Mouse (Mus musculus): ENCODE results near the gene Hoxb9. TPM values are rescaled to one million over a fixed set of nuclear protein-coding genes. Genes with fewer than 3 reads are reported as not detected.

Hoxb9 gene
- polyA plus RNA-seq, 1 experiment, result not detected

GRCm38 (mm10) chr11:96325747-96326212 lies 54.5 kb downstream of the Hoxb9 start:
- no peaks in the 10 kb centered on the region for H3K4me1 ChIP-seq (ENCODE audit: control insufficient read depth, insufficient read depth, low read length)
- H3K27ac ChIP-seq (ENCODE audit: insufficient read depth, low read depth, low read length), result no peak overlapping the region
- no peak for TF ChIP-seq CTCF (IDR thresholded peaks at IDR 0.05; ENCODE audit: insufficient read depth, low read depth, low read length)
- no peak for TF ChIP-seq POLR2A (IDR thresholded peaks at IDR 0.05; ENCODE audit: insufficient read depth, low read depth, low read length)
- no peak overlapping the region for H3K4me3 ChIP-seq (ENCODE audit: insufficient read depth, low read depth, low read length)
- 8% methylated on average over 22 of the region's 22 CpGs for WGBS

Other genes with a start within 250 kb of the Hoxb9 start
- not detected in 2 replicates for gene Gip, start 246.9 kb upstream of the Hoxb9 start, polyA plus RNA-seq (2012; ENCODE audit: insufficient read depth, insufficient read length, low replicate concordance, missing spikeins)
- not detected in 2 replicates for gene Snf8, start 236.6 kb upstream of the Hoxb9 start, polyA plus RNA-seq (2012; ENCODE audit: insufficient read depth, insufficient read length, low replicate concordance, missing spikeins)
- gene Ube2z, start 206.1 kb upstream of the Hoxb9 start, polyA plus RNA-seq (2012; ENCODE audit: insufficient read depth, insufficient read length, low replicate concordance, missing spikeins), result not detected in 2 replicates
- not detected in 2 replicates for gene Atp5g1, start 195.8 kb upstream of the Hoxb9 start, polyA plus RNA-seq (2012; ENCODE audit: insufficient read depth, insufficient read length, low replicate concordance, missing spikeins)
- not detected in 2 replicates for gene Calcoco2, start 159.5 kb upstream of the Hoxb9 start, polyA plus RNA-seq (2012; ENCODE audit: insufficient read depth, insufficient read length, low replicate concordance, missing spikeins)
- gene Ttll6, start 137.7 kb upstream of the Hoxb9 start, polyA plus RNA-seq (2012; ENCODE audit: insufficient read depth, insufficient read length, low replicate concordance, missing spikeins), result not detected in 2 replicates
- gene Hoxb13, start 77.1 kb upstream of the Hoxb9 start, polyA plus RNA-seq (2012; ENCODE audit: insufficient read depth, insufficient read length, low replicate concordance, missing spikeins), result not detected in 2 replicates
- gene Hoxb8, start 10.4 kb downstream of the Hoxb9 start, polyA plus RNA-seq (2012; ENCODE audit: insufficient read depth, insufficient read length, low replicate concordance, missing spikeins), result not detected in 2 replicates
- gene Hoxb7, start 15.2 kb downstream of the Hoxb9 start, polyA plus RNA-seq (2012; ENCODE audit: insufficient read depth, insufficient read length, low replicate concordance, missing spikeins), result not detected in 2 replicates
- gene Hoxb6, start 21.0 kb downstream of the Hoxb9 start, polyA plus RNA-seq (2012; ENCODE audit: insufficient read depth, insufficient read length, low replicate concordance, missing spikeins), result not detected in 2 replicates
- not detected in 2 replicates for gene Hoxb5, start 31.9 kb downstream of the Hoxb9 start, polyA plus RNA-seq (2012; ENCODE audit: insufficient read depth, insufficient read length, low replicate concordance, missing spikeins)
- not detected in 2 replicates for gene Hoxb4, start 46.8 kb downstream of the Hoxb9 start, polyA plus RNA-seq (2012; ENCODE audit: insufficient read depth, insufficient read length, low replicate concordance, missing spikeins)
- gene Hoxb3, start 51.9 kb downstream of the Hoxb9 start, polyA plus RNA-seq (2012; ENCODE audit: insufficient read depth, insufficient read length, low replicate concordance, missing spikeins), result not detected in 2 replicates
- not detected in 2 replicates for gene Hoxb2, start 79.1 kb downstream of the Hoxb9 start, polyA plus RNA-seq (2012; ENCODE audit: insufficient read depth, insufficient read length, low replicate concordance, missing spikeins)
- gene Hoxb1, start 94.3 kb downstream of the Hoxb9 start, polyA plus RNA-seq (2012; ENCODE audit: insufficient read depth, insufficient read length, low replicate concordance, missing spikeins), result not detected in 2 replicates
- gene Skap1, start 193.1 kb downstream of the Hoxb9 start, polyA plus RNA-seq (2012; ENCODE audit: insufficient read depth, insufficient read length, low replicate concordance, missing spikeins), result not detected in 2 replicates